Mouse (Mus musculus) kidney, adult 8-10 months (tissue): ENCODE data around the gene Ost4.
A peak's percentile ranks its signal among the peaks of the same experiment; 100 is the strongest.

Experiments used
- DNase-seq, 2 experiments: peaks; one replicate each; pipeline ENCODE4 v3.0.0; 2022

Ost4 gene

DNA sequence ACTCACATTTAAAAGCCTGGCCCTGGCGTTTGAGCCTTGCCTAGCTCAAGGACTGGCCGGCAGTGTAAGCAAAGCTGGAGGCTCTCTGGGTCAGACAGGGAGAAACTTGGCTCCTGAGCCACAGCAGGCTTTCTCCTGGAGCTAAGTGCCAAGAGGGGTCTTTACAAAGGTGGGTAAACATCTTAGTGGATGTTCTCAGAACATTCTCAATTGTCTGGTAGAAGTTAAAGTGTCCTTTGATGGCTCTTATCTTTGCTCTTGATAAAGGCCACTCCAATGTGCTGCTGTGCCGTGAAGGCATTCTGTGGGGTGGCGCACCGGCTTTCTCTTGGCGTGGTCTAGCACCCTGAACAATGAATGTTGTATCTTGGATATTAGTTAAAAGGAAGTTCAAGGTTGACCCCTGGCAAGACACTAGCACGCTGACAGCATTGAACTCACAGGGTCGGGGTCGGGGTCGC is 15.0 kb upstream of the Ost4 start:
- DNase-seq = no peak

DNA sequence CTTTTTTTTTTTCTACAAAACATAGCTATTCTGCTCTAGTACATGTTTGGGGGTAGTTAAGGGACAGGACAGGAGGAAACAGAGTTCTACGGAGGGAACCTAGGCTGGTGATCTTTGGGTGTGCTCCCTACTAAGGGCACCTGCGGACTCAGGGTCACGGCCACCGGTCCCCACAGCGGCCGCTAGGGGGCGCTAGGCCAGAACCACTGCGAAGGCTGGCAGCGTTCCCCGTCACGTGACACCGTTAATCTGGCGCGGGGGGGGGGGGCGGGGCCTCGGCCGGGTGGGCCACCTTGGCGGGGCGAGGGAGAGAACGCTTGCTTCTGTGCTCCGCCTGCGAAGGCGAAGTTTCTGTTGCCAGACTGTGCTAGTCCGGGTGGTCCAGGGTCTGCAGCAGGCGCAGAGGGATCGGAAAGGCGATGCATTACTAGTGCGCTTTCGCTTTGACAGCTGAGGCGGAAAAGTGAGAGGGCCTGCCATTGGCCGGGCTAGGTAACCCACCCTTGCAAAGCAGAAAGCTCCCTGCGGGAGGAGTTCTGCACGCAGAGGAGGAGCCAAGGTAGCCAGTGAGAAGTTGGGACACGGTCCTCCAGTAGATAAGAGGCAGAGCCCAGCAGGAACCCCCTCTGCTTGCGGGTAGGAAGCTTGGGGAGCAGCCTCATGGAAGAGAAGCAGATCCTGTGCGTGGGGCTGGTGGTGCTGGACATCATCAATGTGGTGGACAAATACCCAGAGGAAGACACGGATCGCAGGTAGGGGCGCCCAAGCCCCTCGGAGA is 13.9 kb upstream of the Ost4 start, which contains the start of gene Khk:
Gene Khk, plus strand, starts transcription at position 176 of the 778 bp plus-strand sequence.
- peak; percentile 91 to 93 for DNase-seq

DNA sequence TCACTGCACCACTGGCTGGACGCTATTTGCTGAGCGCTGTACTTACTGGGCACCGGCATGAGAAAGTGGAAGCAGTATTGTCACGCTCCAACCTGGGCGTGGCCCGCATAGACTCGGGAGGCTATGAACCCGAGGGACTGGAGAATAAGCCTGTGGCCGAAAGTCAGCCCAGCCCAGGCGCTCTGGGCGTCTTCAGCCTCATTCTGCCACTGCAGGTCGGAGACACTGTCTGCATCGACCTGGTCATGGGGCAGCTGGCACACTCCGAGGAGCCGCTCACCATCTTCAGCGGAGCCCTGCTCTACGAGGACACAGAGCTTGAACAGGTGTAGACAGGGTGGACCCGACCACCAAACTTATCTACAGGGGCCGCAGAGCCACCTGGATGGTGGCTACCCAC is 13.0 kb upstream of the Ost4 start:
- DNase-seq = peak; percentile 51 to 61

DNA sequence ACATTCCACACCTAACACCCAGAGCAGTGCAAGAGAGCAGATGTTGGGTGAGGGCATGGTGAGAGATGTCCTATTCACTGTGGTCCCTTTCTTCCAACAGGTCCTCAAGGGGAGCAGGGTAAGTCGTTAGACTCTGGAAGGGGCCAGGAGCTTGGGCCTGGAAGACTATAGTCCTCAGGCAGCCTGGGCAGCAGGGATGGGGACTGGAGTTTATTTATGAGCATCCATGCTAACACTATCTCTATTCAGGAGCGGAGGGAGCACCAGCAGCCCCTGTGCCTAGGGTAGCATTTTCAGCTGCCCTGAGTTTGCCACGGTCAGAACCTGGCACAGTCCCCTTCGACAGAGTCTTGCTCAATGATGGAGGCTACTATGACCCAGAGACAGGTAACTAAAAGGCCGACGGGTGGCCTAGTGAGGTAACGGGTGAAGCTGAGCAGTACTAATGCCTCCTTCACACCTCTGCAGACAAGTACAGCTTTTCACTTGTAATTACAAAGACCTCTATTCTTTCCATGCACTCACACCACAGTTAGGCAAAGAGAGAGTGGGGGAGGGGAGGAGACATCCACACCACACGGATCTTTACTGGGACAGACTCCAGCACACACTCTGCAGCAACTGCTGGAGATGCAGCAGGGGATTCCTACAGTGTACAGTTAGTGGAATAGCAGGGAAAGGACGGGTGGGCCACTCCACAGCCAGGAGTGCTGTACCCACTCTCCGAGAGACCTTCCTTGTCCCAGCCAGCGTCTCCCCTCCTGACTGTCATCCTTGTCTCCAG is 12.4 kb upstream of the Ost4 start:
- no peak for DNase-seq

DNA sequence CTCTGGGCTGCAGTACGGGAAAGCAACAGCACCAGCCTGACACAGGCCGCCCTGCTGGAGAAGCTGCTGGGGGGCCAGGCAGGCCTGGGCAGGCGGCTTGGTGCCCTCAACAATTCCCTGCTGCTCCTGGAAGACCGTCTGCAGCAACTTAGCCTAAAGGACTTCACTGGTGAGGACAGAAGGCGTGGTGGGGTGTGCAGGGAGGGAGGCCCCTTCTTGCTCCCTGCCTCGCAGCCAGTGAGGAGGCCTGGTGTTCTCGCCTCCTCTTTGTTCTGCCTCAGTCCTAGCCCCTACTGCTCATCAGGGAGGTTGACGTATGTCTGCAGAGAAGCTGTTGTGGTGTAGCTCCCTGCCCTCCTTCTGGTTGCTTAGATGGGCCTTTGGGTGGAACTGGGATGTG is 11.1 kb upstream of the Ost4 start:
- DNase-seq = no peak

DNA sequence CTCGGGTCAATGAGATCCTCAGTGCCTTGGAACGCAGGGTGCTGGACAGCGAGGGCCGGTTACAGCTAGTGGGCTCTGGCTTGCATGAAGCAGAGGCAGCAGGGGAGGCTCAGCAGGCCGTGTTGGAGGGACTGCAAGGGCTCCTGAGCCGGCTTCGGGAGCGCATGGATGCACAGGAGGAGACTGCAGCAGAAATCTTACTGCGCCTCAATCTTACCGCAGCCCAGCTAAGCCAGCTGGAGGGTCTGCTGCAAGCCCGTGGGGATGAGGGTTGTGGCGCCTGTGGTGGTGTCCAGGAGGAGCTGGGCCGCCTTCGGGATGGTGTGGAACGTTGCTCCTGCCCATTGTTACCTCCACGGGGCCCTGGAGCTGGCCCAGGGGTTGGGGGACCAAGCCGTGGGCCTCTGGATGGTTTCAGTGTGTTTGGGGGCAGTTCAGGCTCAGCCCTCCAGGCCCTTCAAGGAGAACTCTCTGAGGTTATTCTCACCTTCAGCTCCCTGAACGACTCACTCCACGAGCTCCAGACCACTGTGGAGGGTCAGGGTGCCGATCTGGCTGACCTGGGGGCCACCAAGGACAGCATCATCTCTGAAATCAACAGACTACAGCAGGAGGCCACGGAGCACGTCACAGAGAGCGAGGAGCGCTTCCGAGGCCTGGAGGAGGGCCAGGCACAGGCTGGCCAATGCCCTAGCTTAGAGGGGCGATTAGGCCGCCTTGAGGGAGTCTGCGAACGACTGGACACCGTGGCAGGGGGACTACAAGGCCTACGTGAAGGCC is 10.5 kb upstream of the Ost4 start:
- no peak for DNase-seq

DNA sequence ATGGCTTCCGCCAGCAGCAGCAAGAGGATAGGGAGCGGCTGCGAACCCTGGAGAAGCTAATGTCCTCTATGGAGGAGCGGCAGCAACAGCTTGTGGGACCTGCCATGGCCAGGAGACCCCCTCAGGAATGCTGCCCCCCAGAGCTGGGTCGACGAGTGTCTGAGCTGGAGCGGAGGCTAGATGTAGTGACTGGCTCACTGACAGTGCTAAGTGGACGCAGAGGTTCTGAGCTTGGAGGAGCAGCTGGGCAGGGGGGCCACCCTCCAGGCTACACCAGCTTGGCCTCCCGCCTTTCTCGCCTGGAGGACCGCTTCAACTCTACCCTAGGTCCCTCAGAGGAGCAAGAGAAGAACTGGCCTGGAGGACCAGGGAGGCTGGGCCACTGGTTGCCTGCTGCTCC is 9.8 kb upstream of the Ost4 start:
- no peak for DNase-seq

DNA sequence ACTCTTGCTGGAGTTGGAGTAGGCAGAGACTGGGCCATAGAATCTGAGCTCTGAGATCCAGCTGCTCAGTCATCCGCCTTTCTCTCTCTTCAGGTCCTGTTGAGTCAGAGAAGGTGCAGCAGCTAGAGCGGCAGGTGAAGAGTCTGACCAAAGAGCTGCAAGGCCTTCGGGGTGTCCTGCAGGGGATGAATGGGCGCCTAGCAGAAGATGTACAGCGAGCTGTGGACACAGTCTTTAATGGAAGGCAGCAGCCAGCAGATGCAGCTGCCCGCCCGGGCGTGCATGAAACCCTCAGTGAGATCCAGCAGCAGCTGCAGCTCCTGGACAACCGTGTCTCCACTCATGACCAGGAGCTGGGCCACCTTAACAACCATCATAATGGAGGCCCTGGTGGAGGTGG is 9.3 kb upstream of the Ost4 start:
- DNase-seq = no peak

DNA sequence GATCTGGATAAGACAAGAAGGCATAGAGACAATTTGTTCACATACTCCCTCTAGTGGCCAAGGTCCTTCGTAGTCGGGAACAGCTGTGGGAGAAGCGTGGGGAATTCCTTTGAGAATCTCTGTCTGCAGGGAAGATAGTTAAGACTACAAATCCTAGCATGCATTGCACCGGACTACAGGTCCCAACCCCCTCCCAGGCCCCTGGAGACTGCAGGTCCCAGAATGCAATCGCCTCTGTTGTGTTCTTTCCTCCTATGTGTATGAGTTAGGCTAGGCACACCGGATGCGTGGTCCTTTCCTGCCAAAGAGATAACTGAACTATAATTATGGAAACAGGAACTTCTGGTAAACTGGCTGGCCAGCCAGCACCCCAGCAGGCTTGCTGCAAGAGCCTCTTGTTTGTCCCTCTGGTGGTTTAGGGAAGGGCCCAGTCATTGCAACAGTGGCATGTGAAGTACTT is 8.4 kb upstream of the Ost4 start:
- peak; percentile 93 to 97 for DNase-seq

DNA sequence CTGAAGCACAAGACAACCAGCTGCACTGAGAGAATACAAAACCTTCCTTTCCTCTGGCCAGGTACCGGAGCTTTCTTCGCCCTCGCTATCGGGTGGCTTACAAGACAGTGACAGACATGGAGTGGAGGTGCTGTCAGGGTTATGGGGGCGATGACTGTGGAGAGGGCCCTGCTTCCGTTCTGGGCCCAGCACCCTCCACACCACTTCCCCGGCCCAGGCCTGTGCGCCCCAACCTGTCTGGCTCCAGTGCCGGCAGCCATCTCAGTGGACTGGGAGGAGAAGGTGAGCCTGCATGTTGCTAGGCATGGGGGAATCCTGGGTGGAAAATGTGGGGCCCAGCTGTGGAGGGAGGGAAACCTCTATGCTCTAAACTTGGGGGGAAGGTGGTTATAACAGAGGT is 7.9 kb upstream of the Ost4 start:
- no peak for DNase-seq

DNA sequence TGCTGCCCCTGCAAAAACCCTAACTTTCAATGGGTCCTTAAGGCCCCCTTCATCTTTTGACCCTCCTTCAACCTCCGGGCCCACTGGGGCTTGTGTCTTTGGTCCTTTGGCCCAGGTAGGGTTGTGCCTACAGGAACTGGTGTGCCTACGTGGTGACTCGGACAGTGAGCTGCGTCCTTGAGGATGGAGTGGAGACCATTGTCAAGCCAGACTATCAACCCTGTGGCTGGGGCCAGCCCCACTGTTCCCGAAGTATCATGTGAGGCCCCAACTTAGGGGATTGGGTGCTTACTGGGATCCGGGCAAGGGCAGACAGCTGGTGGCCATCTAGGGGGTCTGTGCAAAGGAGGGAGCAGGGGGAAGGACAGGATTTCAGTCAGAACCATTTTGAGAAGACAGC is 7.3 kb upstream of the Ost4 start:
- DNase-seq = no peak

DNA sequence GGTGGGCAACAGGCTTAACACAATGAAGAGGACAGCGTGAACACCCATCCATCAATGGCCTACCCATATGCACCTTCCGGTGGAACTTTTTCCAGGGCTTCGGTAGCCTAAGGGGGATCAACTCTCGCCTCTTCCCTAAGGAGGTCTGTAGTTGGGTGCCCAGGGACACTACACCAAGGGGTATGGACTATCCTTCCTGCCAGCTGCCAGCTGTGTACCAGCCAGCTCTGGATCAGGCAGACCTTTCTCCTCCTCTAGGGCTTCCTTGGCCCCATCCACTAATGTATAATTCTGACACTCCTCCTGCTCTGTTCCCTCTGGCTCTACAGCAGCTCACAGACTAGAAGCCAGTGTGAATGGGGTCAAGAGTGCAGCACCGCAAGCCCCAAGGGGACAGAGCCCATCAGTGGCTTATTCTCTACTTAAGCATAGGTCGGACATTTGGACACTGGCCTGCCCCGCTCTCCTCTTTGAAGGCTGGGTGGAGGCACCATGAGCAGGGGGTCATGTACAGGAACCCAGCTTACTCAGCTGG is 6.6 kb upstream of the Ost4 start:
- no peak for DNase-seq

DNA sequence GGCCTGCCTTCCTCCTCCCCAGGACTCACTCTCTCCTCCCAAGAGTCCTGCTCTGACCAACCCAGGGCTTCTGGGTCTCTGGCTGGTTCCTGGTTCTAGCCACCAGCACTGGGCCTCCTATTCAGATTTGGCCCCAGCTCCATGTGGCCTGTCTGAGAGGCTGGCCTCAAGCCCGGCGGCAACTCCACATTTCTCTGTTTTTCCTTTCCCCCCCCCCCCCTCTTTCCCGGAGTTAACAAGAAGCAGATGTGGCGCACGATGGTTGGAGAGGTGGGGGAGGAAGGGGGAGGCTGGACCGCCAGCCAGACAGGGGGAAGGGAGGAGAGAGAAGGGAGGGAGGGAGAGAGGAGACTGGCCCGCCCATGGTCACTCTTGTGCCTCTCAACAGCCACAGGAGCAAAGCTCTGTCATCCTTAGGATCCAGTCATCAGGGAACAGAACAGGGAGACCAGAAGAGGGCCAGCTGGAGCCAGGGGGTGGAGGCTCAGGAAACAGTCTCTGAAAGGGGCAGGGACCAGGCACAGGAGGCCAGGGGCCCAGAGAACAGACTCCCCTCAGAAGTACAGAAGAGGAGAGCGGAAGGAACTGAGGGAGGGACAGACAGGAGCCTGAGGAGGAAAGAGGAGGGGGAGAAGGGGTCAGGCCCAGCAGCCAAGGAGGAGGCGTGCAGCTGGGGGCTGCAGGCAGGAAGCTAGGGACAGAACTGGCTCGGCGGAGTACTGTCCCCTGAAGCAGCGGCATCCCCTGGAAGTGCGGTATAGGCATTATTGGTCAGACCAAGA is 5.7 kb upstream of the Ost4 start, which contains the start of gene Emilin1:
Gene Emilin1, plus strand, starts transcription at position 343 of the 782 bp plus-strand sequence.
- peak in 1 of 2 experiments; percentile 58 for DNase-seq

DNA sequence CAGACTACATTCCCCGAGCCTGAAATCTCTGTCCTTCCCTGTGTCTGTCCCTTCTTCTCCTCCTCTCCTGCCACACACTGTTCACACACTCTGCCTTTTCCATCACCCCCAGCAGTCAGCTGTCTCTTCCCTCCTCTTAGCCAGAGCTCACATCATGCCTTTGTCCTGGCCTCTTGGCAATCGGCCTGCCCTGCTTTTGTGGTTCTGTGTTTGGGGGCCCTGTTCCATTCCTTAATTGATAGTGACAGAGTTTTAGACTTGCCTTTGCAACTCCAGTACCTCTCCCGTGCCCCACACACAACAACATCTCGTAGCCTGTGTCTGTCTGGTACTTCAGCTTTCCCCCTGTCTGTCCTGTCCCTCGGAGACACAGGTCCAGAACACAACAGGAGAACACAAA is 4.6 kb upstream of the Ost4 start:
- DNase-seq = no peak

DNA sequence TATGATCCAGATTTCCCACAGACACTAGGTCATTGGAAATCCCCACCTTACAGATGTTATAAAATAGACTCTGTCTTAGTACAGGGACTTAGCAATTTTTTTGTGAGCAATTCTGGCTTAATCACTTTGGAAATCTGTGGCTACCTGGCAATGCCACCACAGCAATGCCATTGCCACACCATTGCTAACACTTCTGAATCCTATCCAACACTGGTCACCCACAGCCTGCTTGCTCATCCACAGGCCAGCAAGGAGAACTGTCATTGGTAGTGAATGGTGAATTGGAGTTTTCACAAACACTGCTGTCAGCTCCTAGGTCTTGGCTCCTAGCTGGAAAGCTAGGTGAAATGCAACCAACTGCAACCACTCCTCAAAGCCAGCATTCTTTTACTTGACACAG is 2.9 kb upstream of the Ost4 start:
- DNase-seq = peak in 1 of 2 experiments; percentile 45

DNA sequence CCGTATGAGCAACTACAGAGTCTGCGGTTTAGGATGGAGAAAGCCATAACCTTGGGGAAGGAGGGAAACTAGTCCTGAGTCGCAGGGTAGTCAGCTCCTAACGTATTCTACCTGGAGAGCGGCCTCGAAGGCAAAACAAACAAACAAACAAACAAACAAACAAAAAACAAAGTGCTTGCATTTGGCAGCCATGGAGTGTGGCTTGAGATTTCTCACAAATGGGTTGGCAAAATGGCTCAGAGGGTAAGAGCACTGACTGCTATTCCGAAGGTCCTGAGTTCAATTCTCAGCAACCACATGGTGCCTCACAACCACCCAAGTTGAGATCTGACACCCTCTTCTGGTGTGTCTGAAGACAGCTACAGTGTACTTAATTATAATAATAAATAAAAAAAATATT is 2.3 kb upstream of the Ost4 start:
- no peak for DNase-seq

DNA sequence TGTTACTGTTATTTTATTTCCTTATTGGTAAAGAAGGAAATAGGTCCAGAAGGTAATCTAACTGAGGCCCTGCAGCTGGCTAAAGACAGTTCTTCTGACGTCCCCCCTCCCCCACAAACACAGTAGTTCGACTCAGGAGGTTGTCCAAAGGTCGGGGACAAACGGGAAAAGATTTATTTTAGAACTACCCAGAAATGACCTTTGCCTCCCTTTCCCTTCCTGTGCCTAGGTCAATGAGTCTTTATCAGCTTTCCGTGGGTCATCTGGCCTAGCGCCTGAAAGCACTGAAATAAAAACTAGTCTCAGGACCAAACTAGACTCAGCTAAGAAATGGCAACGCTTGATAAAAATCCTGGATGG is 1.7 kb upstream of the Ost4 start:
- DNase-seq = peak; percentile 81 to 89

DNA sequence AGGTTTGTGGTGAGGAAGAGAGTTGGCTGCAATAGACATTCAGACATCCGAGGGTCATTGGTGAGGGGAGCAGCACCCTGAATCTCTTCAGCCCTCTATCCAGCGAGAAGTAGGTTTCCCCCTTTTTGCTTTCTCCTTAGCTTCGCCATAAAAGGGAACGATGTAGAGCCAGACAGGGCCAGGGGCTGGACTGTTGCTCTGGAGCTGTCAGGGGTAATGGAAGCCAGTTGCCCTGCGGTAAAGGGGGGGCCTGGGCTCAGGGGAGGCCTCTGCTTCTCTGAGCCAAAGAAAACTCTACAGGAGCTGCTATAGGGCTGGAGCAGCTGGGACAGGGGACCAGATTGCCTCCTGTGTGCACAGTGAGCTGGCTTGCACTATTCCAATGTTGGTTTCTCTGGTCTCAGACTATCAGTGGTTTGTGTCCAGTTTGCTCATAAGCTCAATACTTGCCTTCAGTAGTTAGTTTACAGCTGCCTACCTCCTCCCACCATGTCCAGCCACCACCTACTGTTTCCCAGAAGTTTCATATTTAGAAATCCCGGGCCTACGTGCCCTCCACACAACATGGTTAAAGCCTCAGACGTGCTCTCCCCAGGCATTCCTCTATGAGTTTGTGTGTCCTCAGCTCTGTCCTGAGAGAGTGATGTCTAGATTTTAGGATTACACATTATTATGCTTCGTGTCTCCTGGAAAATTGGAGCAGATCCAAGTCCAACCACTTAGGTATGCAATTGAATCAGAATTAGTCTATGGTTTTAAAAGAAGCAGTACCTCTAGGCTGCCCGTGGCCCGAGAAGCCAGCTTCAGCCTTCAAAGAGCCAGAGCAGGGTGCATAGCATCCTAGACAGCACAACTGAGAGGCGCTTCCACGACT is 1.1 kb upstream of the Ost4 start:
- DNase-seq = no peak

DNA sequence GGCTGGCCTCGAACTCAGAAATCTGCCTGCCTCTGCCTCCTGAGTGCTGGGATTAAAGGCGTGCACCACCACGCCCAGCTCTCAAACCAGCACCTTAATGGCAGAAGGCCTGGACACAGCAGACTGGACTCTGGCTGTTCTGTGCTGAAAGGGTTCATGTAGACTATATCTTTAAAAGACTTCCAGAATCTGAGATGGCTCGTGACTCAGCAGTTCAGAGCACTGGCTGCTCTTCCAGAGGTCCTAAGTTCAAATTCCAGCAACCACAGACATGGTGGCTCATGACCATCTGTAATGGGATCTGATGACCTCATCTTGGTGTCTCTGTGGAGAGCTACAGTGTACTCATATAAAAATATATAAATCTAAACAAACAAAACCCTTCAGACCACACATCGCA is 5.7 kb downstream of the Ost4 start:
- no peak for DNase-seq

DNA sequence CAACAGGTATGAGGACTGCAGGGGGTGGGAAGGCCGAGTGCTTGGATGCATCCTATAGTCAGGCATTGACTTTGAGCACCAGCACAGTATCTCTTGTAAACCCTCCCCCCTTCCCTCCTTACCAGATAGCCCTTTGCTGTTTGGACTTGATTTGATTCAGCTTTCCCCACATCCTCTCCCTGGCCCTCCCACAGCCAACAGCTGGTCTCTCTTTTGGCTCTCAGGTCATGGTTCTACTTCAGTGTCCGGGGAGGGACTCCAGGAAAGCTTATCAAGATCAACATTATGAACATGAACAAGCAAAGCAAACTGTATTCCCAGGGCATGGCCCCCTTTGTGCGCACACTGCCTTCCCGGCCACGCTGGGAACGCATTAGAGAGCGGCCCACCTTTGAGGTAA is 17.2 kb downstream of the Ost4 start:
- no peak for DNase-seq

DNA sequence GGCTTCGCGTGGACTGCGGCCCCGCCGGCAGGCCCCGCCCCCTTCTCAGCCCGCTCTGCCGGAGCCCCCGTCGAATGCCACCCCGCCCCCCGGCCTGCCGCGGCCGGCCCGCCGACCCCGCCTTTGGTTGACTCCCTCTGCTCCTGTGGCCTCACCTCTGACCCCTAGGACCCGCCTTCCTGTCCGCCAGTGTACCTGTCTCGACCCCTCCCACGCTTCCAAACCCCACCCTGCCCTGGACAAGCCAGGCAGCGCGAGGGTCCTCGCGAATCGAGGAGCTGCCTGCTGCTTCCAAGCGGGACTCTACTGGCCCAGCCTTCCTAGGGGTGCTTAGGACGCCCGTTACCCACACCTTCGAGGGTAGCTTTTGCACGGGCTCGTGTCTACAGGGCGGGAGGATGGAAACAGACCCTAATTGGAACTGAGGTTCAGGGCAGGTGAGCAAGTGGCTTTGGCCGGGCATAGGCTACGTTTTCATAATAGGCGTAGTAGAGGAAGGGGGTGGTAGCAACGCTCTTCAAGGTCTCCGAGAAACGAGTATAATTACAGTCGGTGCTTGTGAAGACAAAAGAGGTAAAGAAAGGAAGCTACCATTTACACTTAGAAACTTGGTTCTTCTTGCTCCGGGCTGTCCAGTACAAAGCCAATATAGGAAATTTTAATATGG is 18.4 kb downstream of the Ost4 start:
- DNase-seq = no peak
